Mouse (Mus musculus) midbrain, postnatal 0 days (tissue): Measurements from ENCODE around the gene Spsb3. TPM values are rescaled to one million over a fixed set of nuclear protein-coding genes. Genes with fewer than 3 reads are reported as not detected.

Source experiments
- ATAC-seq: fragments of 200-750 bp; cut with Nextera tagmentation; 2 replicates; pipeline ENCODE4 v1.8.0; 2017; ENCODE audit warnings: moderate number of reproducible peaks, mild to moderate bottlenecking, moderate TSS enrichment, moderate library complexity; ENCODE audit not compliant: low FRiP score
- DNase-seq: peaks from one replicate; pipeline ENCODE4 v3.0.0-alpha.2; 2015; ENCODE audit warnings: low spot score
- H3K27ac ChIP-seq: fragments of 300-500 bp; sonication (generic); 2 replicates; pipeline ENCODE4 v1.5.1; 2014; ENCODE audit warnings: low read depth, mild to moderate bottlenecking, low read length, mixed read lengths
- H3K27me3 ChIP-seq: fragments of 300-500 bp; sonication (generic); 2 replicates; pipeline ENCODE4 v1.6.1; 2014; ENCODE audit warnings: low read length, control low read depth, mixed read lengths; ENCODE audit not compliant: insufficient read depth
- H3K36me3 ChIP-seq: fragments of 300-500 bp; sonication (generic); 2 replicates; pipeline ENCODE4 v1.6.1; 2014; ENCODE audit warnings: low read length, control low read depth, mixed read lengths; ENCODE audit not compliant: insufficient read depth
- H3K4me1 ChIP-seq: fragments of 300-500 bp; sonication (generic); 2 replicates; pipeline ENCODE4 v1.6.1; 2014; ENCODE audit warnings: mild to moderate bottlenecking, control low read depth, antibody characterized with exemption, low read length, mixed read lengths; ENCODE audit not compliant: insufficient read depth
- H3K4me2 ChIP-seq: fragments of 300-500 bp; sonication (generic); 2 replicates; pipeline ENCODE4 v1.6.1; 2014; ENCODE audit warnings: low read depth, mild to moderate bottlenecking, low read length, mixed read lengths; ENCODE audit not compliant: poor library complexity, severe bottlenecking
- H3K4me3 ChIP-seq: fragments of 300-500 bp; sonication (generic); 2 replicates; pipeline ENCODE4 v1.5.1; 2014; ENCODE audit warnings: low read depth, mild to moderate bottlenecking, low read length, moderate library complexity
- H3K9ac ChIP-seq: fragments of 300-500 bp; sonication (generic); replicated peaks from 2 replicates; pipeline ENCODE4 v1.6.1; 2014; ENCODE audit warnings: mild to moderate bottlenecking, low read length, moderate library complexity, mixed read lengths; ENCODE audit not compliant: poor library complexity, severe bottlenecking
- H3K9me3 ChIP-seq: fragments of 300-500 bp; sonication (generic); 2 replicates; pipeline ENCODE4 v1.6.1; 2016; ENCODE audit warnings: low read length, control low read depth
- CTCF ChIP-seq: IDR thresholded peaks from 2 replicates; pipeline ENCODE4 v1.5.1; 2016; ENCODE audit warnings: antibody characterized with exemption, mild to moderate bottlenecking
- WGBS: fragments of 180-500 bp; shearing (Covaris S2); extraction: QIAGEN DNeasy Blood & Tissue Kit; methylation state at CpG from one replicate; pipeline ENCODE4 v1.1.7; 2014; 5-methylcytosine and 5-hydroxymethylcytosine counted together
- polyA plus RNA-seq: library from polyadenylated mRNA; unstranded; fragments of >200 nt; fragmentation: Nextera tagmentation; extraction: Ambion mirVana; gene quantifications from 2 replicates; pipeline ENCODE4 v1.2.1, GENCODE M21; 2015
- total RNA-seq: library from RNA; depleted of rRNA; stranded (reverse); fragments of >200 nt; gene quantifications from 2 replicates; pipeline ENCODE4 v1.2.3, GENCODE M21; 2014

The Spsb3 gene
- total and polyA plus RNA-seq, 2 experiments from 2014 or later, result 100 to 105 TPM

DNA sequence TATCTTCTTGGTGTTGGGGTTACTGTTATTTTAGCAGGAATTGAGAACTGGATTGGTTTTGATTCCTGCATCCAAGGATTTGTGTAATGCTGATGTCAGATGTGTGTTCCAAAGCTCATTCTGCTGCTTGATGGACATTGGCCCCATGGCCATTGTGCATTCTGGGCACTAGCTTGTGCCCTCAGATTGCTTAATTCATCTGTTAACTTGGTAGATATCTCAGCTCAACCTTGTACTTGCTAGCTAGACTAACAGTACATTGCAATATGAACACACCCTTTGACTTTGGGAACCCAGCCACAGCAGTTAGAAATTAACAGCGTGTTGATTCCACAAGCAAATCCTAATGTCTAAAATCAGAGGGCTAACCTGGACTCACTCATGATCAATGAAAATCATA, 39.1 kb upstream of the Spsb3 start:
- DNase-seq (no peak), ATAC-seq (no peak)
- no peak overlapping the region for H3K4me2 ChIP-seq
- no peak overlapping the region for H3K4me3 ChIP-seq
- H3K27me3 ChIP-seq, result no peaks in the 10 kb centered on the region
- no peak for TF ChIP-seq CTCF
- WGBS, result 96% methylated on average over 1 of the region's 1 CpGs
- no peak overlapping the region for H3K9ac ChIP-seq
- no peaks in the 10 kb centered on the region for H3K9me3 ChIP-seq
- peaks cover 6% of the 10 kb centered on the region; the same call in 1 of the 2 replicates for H3K4me1 ChIP-seq
- H3K27ac ChIP-seq, result no peak overlapping the region
- no peaks in the 10 kb centered on the region for H3K36me3 ChIP-seq

GRCm38 (mm10) chr17:24848600-24849031, 37.8 kb upstream of the Spsb3 start:
- ATAC-seq, result no peak
- H3K4me2 ChIP-seq, result peak overlapping the region; percentile 95
- H3K4me3 ChIP-seq, result peak overlapping the region; percentile 84

DNA sequence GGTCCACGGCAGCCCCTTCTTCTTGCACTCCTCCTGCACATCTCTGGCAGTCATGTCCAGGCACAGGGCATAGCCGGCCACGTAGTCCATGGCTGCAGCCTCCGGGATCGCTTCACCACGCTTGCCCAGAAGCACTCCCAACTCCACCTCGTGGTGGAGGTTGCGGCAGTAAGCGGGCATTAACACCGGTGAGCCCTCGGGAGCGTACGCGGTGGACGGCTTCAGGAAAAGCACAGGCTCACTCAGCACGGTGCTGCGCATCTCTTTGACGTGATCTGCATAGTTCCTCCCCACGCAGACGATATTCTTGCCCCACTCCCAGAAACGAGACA, 36.7 kb upstream of the Spsb3 start:
- peak overlapping the region; percentile 95 for H3K4me2 ChIP-seq
- no peaks in the 10 kb centered on the region for H3K9me3 ChIP-seq
- 0% methylated on average over 21 of the region's 21 CpGs for WGBS
- DNase-seq (no peak), ATAC-seq (no peak)
- no peaks in the 10 kb centered on the region for H3K27me3 ChIP-seq
- peak overlapping the region; percentile 80 for H3K9ac ChIP-seq
- peak overlapping the region; percentile 84 for H3K4me3 ChIP-seq
- peak overlapping the region; percentile 93 for H3K27ac ChIP-seq
- peak; percentile 67 for TF ChIP-seq CTCF
- peaks cover 8% of the 10 kb centered on the region; the same call in 1 of the 2 replicates for H3K36me3 ChIP-seq
- H3K4me1 ChIP-seq, result peaks cover 6% of the 10 kb centered on the region; the same call in 1 of the 2 replicates

More at GRCm38 (mm10) chr17:24848600-24849031, 37.8 kb upstream of the Spsb3 start:
- H3K36me3 ChIP-seq, result peaks cover 8% of the 10 kb centered on the region; the same call in 1 of the 2 replicates
- H3K9me3 ChIP-seq, result no peaks in the 10 kb centered on the region
- peaks cover 6% of the 10 kb centered on the region; the same call in 1 of the 2 replicates for H3K4me1 ChIP-seq
- H3K9ac ChIP-seq, result no peak overlapping the region
- no peak for TF ChIP-seq CTCF
- no peaks in the 10 kb centered on the region for H3K27me3 ChIP-seq
- H3K27ac ChIP-seq, result no peak overlapping the region
- DNase-seq, result no peak

DNA sequence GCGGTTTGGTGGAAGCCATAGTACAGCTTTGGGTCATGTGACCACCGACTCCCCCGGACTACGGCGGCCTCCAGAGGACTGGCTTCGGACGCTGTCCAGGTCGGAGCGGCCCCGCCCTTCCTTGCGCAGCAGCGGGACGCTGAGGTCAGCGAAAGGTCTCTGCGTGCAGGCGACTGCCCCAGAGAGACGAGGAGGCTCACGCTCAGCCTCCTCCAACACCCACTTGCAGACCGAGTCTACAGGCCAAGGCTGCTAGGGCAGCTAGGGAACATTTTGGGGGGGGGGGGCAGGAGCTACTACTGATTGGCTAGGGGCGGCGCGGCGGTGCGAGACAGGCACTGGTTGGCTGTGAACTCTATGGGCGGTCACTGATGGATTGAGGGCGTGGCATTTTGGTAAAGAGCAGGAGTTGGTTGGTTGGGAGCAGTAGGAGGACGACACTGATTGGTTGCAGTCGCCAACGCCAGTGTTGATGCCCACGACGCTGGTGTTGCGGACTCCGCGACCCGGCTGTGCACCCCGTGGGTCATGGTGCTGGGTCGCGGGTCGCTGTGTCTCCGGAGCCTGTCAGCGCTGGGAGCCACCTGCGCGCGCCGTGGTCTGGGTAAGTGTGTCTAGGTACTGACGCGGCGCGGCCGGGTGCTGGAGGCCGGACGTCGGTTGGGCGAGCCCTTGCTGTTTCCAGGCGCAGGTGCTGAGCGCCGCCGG, 36.2 kb upstream of the Spsb3 start, which contains the start of gene Fahd1:
Gene Fahd1, minus strand, starts transcription at position 300 of the 708 bp plus-strand sequence.
- Histone ChIP-seq H3K27ac (peak within 1 kb of the TSS; percentile 93), H3K27me3 (no peaks in the 10 kb centered on the region), H3K9ac (peak within 1 kb of the TSS; percentile 80), H3K4me3 (peak within 1 kb of the TSS; percentile 84), H3K36me3 (peaks cover 8% of the 10 kb centered on the region; the same call in 1 of the 2 replicates), H3K9me3 (no peaks in the 10 kb centered on the region), H3K4me1 (peaks cover 6% of the 10 kb centered on the region; the same call in 1 of the 2 replicates), H3K4me2 (peak within 1 kb of the TSS; percentile 95)
- TF ChIP-seq CTCF, result peak; percentile 20; the same call in 1 of the 2 replicates
- WGBS, result under 1% methylated on average over 58 of the region's 58 CpGs
- peak; percentile 99 for DNase-seq
- peak; percentile 100 for ATAC-seq

- ATAC-seq (no peak), DNase-seq (no peak)
- Histone ChIP-seq H3K9me3 (no peaks in the 10 kb centered on the region), H3K27me3 (no peaks in the 10 kb centered on the region), H3K36me3 (peaks cover 13% of the 10 kb centered on the region; the same call in 1 of the 2 replicates), H3K27ac (peak overlapping the region; percentile 93), H3K9ac (peak overlapping the region; percentile 74), H3K4me3 (peak overlapping the region; percentile 84), H3K4me1 (peaks cover 6% of the 10 kb centered on the region; the same call in 1 of the 2 replicates), H3K4me2 (peak overlapping the region; percentile 83)
- no peak for TF ChIP-seq CTCF
- 0% methylated on average over 20 of the region's 20 CpGs for WGBS
Measured at GRCm38 (mm10) chr17:24850773-24851127, 35.7 kb upstream of the Spsb3 start.

- no peak for TF ChIP-seq CTCF
- H3K4me3 ChIP-seq, result peak overlapping the region; percentile 84
Measured at GRCm38 (mm10) chr17:24851381-24852125, 34.9 kb upstream of the Spsb3 start.

More at GRCm38 (mm10) chr17:24851381-24852125, 34.9 kb upstream of the Spsb3 start:
- Histone ChIP-seq H3K27me3 (no peaks in the 10 kb centered on the region), H3K27ac (no peak overlapping the region), H3K4me2 (peak overlapping the region; percentile 83), H3K4me1 (peaks cover 6% of the 10 kb centered on the region; the same call in 1 of the 2 replicates), H3K9ac (peak overlapping the region; percentile 74; the same call in 1 of the 2 replicates), H3K36me3 (peaks cover 18% of the 10 kb centered on the region), H3K9me3 (no peaks in the 10 kb centered on the region)
- WGBS, result 77% methylated on average over 10 of the region's 10 CpGs
- DNase-seq (no peak), ATAC-seq (no peak)
